Mouse (Mus musculus): ENCODE results near the gene Gfra1.

DNA sequence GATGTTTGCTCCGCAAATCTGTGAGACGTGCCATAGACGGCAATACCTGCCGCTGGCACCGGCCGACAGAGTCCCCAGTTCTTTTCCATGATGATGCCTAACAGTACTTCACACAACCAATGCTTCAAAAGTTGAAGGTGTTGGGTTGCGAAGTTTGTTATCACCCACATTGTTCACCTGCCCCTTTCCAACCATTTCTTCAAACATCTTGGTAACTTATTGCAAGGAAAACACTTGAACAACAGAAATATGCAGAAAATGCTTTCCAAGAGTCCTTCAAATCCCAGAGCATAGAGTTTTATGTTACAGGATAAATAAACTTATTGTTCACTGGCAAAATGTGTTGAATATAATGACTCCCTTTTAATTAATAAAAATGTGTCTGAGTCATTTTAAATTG, 73.2 kb downstream of the Gfra1 start:
- TF ChIP-seq ZNF384 (IDR thresholded peaks at IDR 0.05; ENCODE audit: low read depth, low read length) (no peak), MAFK (IDR thresholded peaks at IDR 0.05; ENCODE audit: insufficient read depth, low read depth, low read length) (no peak), ZC3H11A (IDR thresholded peaks at IDR 0.05; ENCODE audit: borderline replicate concordance, low read depth, low read length) (no peak), HCFC1 (IDR thresholded peaks at IDR 0.05; ENCODE audit: borderline replicate concordance, insufficient read depth, low read length) (no peak), CHD2 (IDR thresholded peaks at IDR 0.05; ENCODE audit: low read depth, low read length) (no peak)
